Mouse (Mus musculus) megakaryocyte, embryonic 14.5 days (primary cell): ENCODE measurements at regions not wholly inside any gene's neighbourhood (a gene's known extent, or its start where the extent isn't known, plus 50 kb on each side); places are given as distances from the start of the nearest gene placed in this dataset.

Experiments
- FLI1 ChIP-seq: IDR thresholded peaks from 2 replicates; pipeline ENCODE4 v1.6.1; 2012; ENCODE audit warnings: low read length, inconsistent platforms, mixed read lengths
- GATA1 ChIP-seq: IDR thresholded peaks from 3 replicates; pipeline ENCODE4 v1.6.1; 2012; ENCODE audit warnings: mixed read lengths, low read length, inconsistent platforms, borderline replicate concordance

DNA sequence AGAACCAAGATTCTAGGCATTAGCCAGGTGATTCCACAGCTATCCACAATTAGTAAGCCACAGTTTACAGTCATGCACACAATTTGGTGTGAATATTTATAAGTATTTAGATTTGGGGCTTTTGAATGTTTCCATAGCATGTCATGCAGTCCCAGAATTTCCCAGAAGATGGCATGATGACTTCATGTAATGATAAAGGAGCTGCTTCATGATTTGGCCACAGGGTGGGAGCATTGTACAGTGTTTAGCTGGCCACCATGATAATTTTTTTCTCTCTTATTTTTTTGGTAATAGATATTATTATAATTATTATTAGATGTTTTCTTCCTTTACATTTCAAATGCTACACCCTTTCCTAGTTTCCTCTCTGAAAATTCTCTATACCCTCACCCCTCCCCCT is 93.6 kb upstream of the Mctp2 start:
- no peak for TF ChIP-seq FLI1
- no peak for TF ChIP-seq GATA1
